Mouse (Mus musculus) heart, embryonic 16.5 days (tissue): Measurements from ENCODE around the gene Ccdc78. TPM values are rescaled to one million over a fixed set of nuclear protein-coding genes. Genes with fewer than 3 reads are reported as not detected.

Experiments used
- ATAC-seq: fragments of 200-750 bp; cut with Nextera tagmentation; replicated peaks from 2 replicates; pipeline ENCODE4 v1.8.0; 2017; ENCODE audit warnings: moderate number of reproducible peaks; ENCODE audit not compliant: insufficient read depth, low FRiP score; ENCODE audit errors: extremely low read depth
- H3K27ac ChIP-seq: fragments of 300-500 bp; sonication (generic); 2 replicates; pipeline ENCODE4 v1.5.1; 2014; ENCODE audit warnings: mild to moderate bottlenecking, low read length, control low read depth, moderate library complexity
- H3K27me3 ChIP-seq: fragments of 300-500 bp; sonication (generic); 2 replicates; pipeline ENCODE4 v1.6.1; 2014; ENCODE audit warnings: low read length, mixed read lengths; ENCODE audit not compliant: control insufficient read depth, insufficient read depth
- H3K36me3 ChIP-seq: fragments of 300-500 bp; sonication (generic); 2 replicates; pipeline ENCODE4 v1.6.1; 2014; ENCODE audit not compliant: control insufficient read depth, insufficient read depth
- H3K4me1 ChIP-seq: fragments of 300-500 bp; sonication (generic); 2 replicates; pipeline ENCODE4 v1.6.1; 2014; ENCODE audit warnings: low read length, mixed read lengths; ENCODE audit not compliant: control insufficient read depth, insufficient read depth
- H3K4me2 ChIP-seq: fragments of 300-500 bp; sonication (generic); 2 replicates; pipeline ENCODE4 v1.6.1; 2014; ENCODE audit warnings: low read depth, mild to moderate bottlenecking, control low read depth, low read length
- H3K4me3 ChIP-seq: fragments of 300-500 bp; sonication (generic); 2 replicates; pipeline ENCODE4 v1.5.1; 2014; ENCODE audit warnings: mild to moderate bottlenecking, control low read depth, low read length
- H3K9ac ChIP-seq: fragments of 300-500 bp; sonication (generic); 2 replicates; pipeline ENCODE4 v1.6.1; 2014; ENCODE audit warnings: low read length, control low read depth
- H3K9me3 ChIP-seq: fragments of 300-500 bp; sonication (generic); replicated peaks from 2 replicates; pipeline ENCODE4 v1.6.1; 2016; ENCODE audit warnings: low read length; ENCODE audit not compliant: control insufficient read depth
- WGBS: fragments of 180-500 bp; shearing (Covaris S2); extraction: QIAGEN DNeasy Blood & Tissue Kit; methylation state at CpG from one replicate; pipeline ENCODE4 v1.1.7; 2014; 5-methylcytosine and 5-hydroxymethylcytosine counted together
- polyA plus RNA-seq: library from polyadenylated mRNA; unstranded; fragments of >200 nt; fragmentation: Nextera tagmentation; extraction: Ambion mirVana; gene quantifications from 2 replicates; pipeline ENCODE4 v1.2.1, GENCODE M21; 2015

The Ccdc78 gene
- polyA plus RNA-seq, 1 experiment from 2014 or later, result 0.53 TPM

GRCm38 (mm10) chr17:25773549-25774120, 12.7 kb upstream of the Ccdc78 start, which contains the start of gene Narfl:
TSS of gene Narfl (plus strand) at chr17:25773776.
- WGBS, result under 1% methylated on average over 37 of the region's 37 CpGs
- peak within 1 kb of the TSS; percentile 57 for H3K27ac ChIP-seq

GRCm38 (mm10) chr17:25775318-25776062, 10.9 kb upstream of the Ccdc78 start:
- H3K36me3 ChIP-seq, result peaks cover 23% of the 10 kb centered on the region
- no peak overlapping the region for H3K27ac ChIP-seq
- 75% methylated on average over 10 of the region's 10 CpGs for WGBS
- no peak overlapping the region for H3K4me2 ChIP-seq
- no peak overlapping the region for H3K9ac ChIP-seq
- H3K27me3 ChIP-seq, result no peaks in the 10 kb centered on the region; the same call in 1 of the 2 replicates
- no peak for ATAC-seq
- H3K4me3 ChIP-seq, result no peak overlapping the region
- peaks cover 7% of the 10 kb centered on the region for H3K4me1 ChIP-seq
- no peaks in the 10 kb centered on the region for H3K9me3 ChIP-seq

More at GRCm38 (mm10) chr17:25773549-25774120, 12.7 kb upstream of the Ccdc78 start, which contains the start of gene Narfl:
- H3K4me1 ChIP-seq, result peaks cover 7% of the 10 kb centered on the region
- H3K9ac ChIP-seq, result peak within 1 kb of the TSS; percentile 97
- peak within 1 kb of the TSS; percentile 94 for H3K4me2 ChIP-seq
- no peaks in the 10 kb centered on the region for H3K9me3 ChIP-seq
- H3K4me3 ChIP-seq, result peak within 1 kb of the TSS; percentile 94
- no peaks in the 10 kb centered on the region; the same call in 1 of the 2 replicates for H3K27me3 ChIP-seq
- H3K36me3 ChIP-seq, result 0 out of 2 replicates have a peak, but pooled peaks cover 11% of the 10 kb centered on the region
- ATAC-seq, result peak; percentile 89

GRCm38 (mm10) chr17:25777948-25778347, 8.4 kb upstream of the Ccdc78 start:
- Histone ChIP-seq H3K4me3 (no peak overlapping the region), H3K4me1 (peaks cover 9% of the 10 kb centered on the region), H3K36me3 (peaks cover 37% of the 10 kb centered on the region), H3K9ac (no peak overlapping the region), H3K27ac (no peak overlapping the region), H3K9me3 (no peaks in the 10 kb centered on the region), H3K4me2 (no peak overlapping the region), H3K27me3 (no peaks in the 10 kb centered on the region)
- ATAC-seq, result no peak
- WGBS, result 86% methylated on average over 5 of the region's 5 CpGs

- no peak overlapping the region for H3K27ac ChIP-seq
- WGBS, result 75% methylated on average over 6 of the region's 6 CpGs
- no peak overlapping the region for H3K9ac ChIP-seq
- H3K27me3 ChIP-seq, result no peaks in the 10 kb centered on the region
- peaks cover 37% of the 10 kb centered on the region for H3K36me3 ChIP-seq
- H3K4me2 ChIP-seq, result no peak overlapping the region
- H3K9me3 ChIP-seq, result no peaks in the 10 kb centered on the region
- no peak overlapping the region for H3K4me3 ChIP-seq
- no peak for ATAC-seq
- H3K4me1 ChIP-seq, result peaks cover 22% of the 10 kb centered on the region
These were observed 5.0 kb upstream of the Ccdc78 start for GRCm38 (mm10) chr17:25781339-25781738.

- no peak; the same call in 1 of the 2 replicates for ATAC-seq
- peaks cover 22% of the 10 kb centered on the region for H3K4me1 ChIP-seq
- peak overlapping the region; percentile 70 for H3K27ac ChIP-seq
- no peaks in the 10 kb centered on the region for H3K27me3 ChIP-seq
- 54% methylated on average over 7 of the region's 7 CpGs for WGBS
- H3K4me2 ChIP-seq, result no peak overlapping the region
- peaks cover 30% of the 10 kb centered on the region for H3K36me3 ChIP-seq
- H3K9ac ChIP-seq, result 0 out of 2 replicates have a peak overlapping the region, but pooled peaks have one; percentile 4
- no peaks in the 10 kb centered on the region for H3K9me3 ChIP-seq
- no peak overlapping the region for H3K4me3 ChIP-seq
These were observed 3.3 kb upstream of the Ccdc78 start for GRCm38 (mm10) chr17:25783086-25783485.

GRCm38 (mm10) chr17:25783861-25784574, 2.4 kb upstream of the Ccdc78 start:
- 78% methylated on average over 15 of the region's 15 CpGs for WGBS
- no peak for ATAC-seq
- H3K9me3 ChIP-seq, result no peaks in the 10 kb centered on the region
- peak overlapping the region; percentile 77 for H3K9ac ChIP-seq
- H3K27me3 ChIP-seq, result no peaks in the 10 kb centered on the region
- H3K4me3 ChIP-seq, result peak overlapping the region; percentile 85
- peak overlapping the region; percentile 84 for H3K4me2 ChIP-seq
- peaks cover 22% of the 10 kb centered on the region for H3K4me1 ChIP-seq
- peaks cover 23% of the 10 kb centered on the region for H3K36me3 ChIP-seq
- H3K27ac ChIP-seq, result no peak overlapping the region; the same call in 1 of the 2 replicates

GRCm38 (mm10) chr17:25785281-25785745, 1.1 kb upstream of the Ccdc78 start, which contains the start of gene Haghl:
TSS of gene Haghl (minus strand) at chr17:25785673.
- H3K4me2 ChIP-seq, result peak within 1 kb of the TSS; percentile 84
- ATAC-seq, result peak; percentile 88
- peaks cover 16% of the 10 kb centered on the region for H3K36me3 ChIP-seq
- H3K9me3 ChIP-seq, result no peaks in the 10 kb centered on the region
- H3K4me3 ChIP-seq, result peak within 1 kb of the TSS; percentile 85
- peak within 1 kb of the TSS; percentile 94 for H3K27ac ChIP-seq
- peaks cover 22% of the 10 kb centered on the region for H3K4me1 ChIP-seq
- H3K9ac ChIP-seq, result peak within 1 kb of the TSS; percentile 77
- H3K27me3 ChIP-seq, result no peaks in the 10 kb centered on the region
- WGBS, result under 1% methylated on average over 23 of the region's 23 CpGs

GRCm38 (mm10) chr17:25786781-25787504, 563 bp downstream of the Ccdc78 start:
- H3K9me3 ChIP-seq, result no peaks in the 10 kb centered on the region
- no peak overlapping the region for H3K27ac ChIP-seq
- no peak for ATAC-seq
- H3K27me3 ChIP-seq, result no peaks in the 10 kb centered on the region
- H3K9ac ChIP-seq, result no peak overlapping the region
- peaks cover 31% of the 10 kb centered on the region for H3K4me1 ChIP-seq
- 88% methylated on average over 9 of the region's 9 CpGs for WGBS
- H3K4me3 ChIP-seq, result no peak overlapping the region
- H3K36me3 ChIP-seq, result peaks cover 8% of the 10 kb centered on the region
- no peak overlapping the region for H3K4me2 ChIP-seq
